Mouse (Mus musculus) embryo, embryonic 10 days (tissue): Measurements from ENCODE around the gene Nkx2-2.

Source experiments
- DNase-seq: peaks from one replicate; pipeline ENCODE4 v3.0.0-alpha.2; 2015; ENCODE audit warnings: low spot score

Nkx2-2 gene

GRCm38 (mm10) chr2:147181926-147182708, 11.9 kb downstream of the Nkx2-2 start:
- DNase-seq, result peak; percentile 28

- DNase-seq, result peak; percentile 17
Observed at GRCm38 (mm10) chr2:147181304-147181665, 12.8 kb downstream of the Nkx2-2 start.

GRCm38 (mm10) chr2:147180649-147181303, 13.3 kb downstream of the Nkx2-2 start:
- peak; percentile 61 for DNase-seq

DNA sequence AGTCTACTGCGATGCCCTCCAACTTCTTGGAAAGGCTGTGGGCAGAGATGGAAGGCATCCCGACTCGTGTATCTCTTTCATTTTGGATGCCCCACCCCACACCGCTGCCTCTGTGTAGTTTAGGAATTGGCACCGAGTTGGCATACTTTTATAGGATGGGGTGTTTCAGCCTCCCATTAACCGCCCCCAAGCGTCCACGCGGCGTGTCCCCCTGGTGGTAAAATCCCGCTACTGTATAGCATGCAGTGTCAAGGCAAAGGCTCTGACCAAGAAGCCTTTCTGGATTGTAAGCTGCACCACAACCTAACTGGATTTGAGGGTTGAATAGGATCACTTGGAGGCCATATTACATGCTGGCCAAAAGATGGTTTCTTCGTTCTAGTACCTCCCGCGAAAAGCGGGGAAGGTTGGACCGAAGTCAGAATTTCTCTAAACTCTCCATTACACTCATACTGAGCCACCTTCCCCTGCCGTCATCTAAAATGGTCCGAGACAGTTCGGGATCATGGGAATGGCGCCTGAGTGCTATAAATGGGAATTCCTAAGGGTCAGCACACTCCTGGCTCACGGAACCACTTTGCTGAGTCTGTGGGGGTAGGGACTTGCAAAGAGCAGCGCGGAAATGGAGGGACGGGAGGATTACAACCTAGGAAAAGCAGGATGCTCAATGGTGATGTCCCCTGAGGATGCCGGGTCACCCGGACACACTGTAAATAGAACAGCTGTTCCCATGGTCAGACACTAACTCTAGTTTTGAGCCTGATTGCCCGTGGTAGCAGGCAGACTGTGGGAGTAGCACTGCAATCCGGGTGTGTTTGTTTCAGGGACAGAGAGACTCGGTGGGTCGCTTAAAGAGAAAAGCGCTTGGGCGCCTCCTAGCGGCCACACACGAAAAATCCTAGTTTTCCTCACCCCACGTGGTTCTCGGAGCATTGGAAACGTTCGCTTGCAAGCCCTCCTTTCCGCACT, 15.7 kb downstream of the Nkx2-2 start:
- DNase-seq, result peak; percentile 80

DNA sequence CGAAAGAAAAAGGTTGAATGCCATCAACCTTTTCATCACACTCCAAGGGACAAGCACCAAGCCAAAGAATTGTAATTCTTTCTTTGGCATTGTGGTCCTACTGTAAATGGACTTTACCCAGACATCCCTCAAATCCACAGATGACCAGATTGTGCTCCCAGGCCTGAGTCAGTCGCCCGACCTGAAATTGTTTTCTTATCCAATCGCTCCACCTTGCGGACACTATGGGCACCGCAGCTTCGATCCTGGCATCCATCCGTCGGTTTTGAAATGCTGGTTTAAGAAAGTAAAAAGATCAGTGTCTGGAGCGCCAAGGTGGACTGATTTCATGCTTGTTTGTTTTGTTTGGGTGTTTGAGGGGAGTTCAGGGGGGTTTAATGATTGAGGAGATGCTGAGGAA, 16.4 kb downstream of the Nkx2-2 start:
- DNase-seq, result peak; percentile 90

DNA sequence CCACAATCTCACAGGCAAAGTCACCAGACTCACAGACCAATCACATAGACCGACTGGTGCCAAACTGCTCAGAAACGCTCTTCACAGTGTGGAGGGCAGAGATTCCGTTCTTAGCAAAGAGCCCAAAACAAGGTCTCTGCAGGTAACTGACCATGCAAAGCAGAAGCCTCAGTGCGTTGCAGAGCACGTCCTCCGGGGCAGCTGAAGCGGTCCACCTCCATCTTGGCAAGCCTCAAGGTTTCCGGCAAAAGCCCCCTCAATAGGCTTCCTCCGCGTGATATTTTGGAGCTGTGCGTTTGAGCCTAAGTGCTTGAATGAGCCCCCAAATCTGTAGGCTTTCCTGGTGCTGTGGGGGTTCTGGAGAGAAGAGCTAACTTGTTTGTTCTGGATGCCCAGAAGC, 18.7 kb downstream of the Nkx2-2 start:
- no peak for DNase-seq

- DNase-seq, result no peak
Observed at GRCm38 (mm10) chr2:147173751-147174150, 20.3 kb downstream of the Nkx2-2 start.

- DNase-seq, result peak; percentile 4
Observed at GRCm38 (mm10) chr2:147170538-147170937, 23.5 kb downstream of the Nkx2-2 start.

DNA sequence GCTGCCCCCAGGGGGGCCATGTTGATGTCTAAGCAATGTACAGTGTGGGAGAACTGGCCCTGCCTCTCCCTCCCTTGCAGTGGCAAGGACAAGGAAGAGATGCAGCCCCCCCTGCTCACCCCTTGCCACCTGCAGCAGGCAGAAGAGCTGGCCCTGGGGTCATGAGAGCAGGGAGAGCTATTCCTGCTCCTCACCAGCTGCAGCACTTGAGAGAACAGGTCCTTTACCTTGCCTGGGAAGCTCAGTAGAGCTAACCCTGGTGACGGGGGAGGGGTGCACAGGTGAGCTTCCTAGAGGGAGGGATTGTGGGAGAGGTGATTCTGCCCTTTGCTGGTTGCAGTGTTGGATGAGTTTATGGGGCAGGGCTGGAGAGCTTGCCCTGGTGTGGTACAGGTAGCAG, 28.2 kb downstream of the Nkx2-2 start:
- DNase-seq, result no peak

DNA sequence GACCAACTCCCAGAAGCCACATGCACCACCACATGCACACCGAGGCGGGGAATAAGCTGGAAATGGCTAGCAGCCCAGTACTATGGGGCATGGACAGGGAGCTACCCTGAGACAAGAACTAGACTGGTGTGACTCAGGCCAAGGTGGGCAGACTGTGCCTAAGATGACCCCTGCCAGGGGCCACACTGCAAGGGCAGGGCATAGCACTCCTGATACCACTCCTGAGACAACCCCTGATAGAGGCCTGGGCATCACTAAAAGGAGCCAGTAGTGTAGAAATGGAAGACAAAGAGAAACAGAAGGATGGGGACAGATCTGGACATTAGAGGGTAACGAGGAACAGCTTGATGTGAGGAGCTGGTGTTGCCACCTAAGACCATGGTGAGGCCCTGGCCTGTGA, 28.7 kb downstream of the Nkx2-2 start:
- DNase-seq, result no peak

DNA sequence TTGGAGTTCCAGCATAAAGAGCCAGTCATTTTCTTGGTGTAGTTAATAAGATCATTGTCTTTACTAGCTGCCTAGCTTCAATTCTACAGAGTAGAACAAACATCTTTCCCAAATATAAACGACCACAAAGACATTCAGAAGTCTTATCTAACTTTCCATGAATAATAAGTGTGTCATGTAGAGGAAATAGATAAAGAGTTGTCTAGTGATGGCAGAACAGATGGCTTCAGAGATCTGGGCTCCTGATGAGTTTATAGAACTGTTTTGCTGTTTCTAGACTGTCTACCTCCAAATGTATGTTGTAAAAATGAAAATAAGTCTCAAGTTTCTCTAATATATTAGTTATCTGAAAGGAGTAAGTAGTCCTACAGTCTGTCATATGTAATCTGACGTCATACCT, 41.5 kb downstream of the Nkx2-2 start:
- DNase-seq, result no peak
